Mouse (Mus musculus) limb, embryonic 13.5 days (tissue): ENCODE results near the gene Hc. TPM values are rescaled to one million over a fixed set of nuclear protein-coding genes. Genes with fewer than 3 reads are reported as not detected.

Source experiments
- ATAC-seq: fragments of 200-750 bp; cut with Nextera tagmentation; 2 replicates; pipeline ENCODE4 v1.8.0; 2017; ENCODE audit warnings: low read depth, moderate number of reproducible peaks, moderate TSS enrichment; ENCODE audit not compliant: low FRiP score
- H3K27ac ChIP-seq: fragments of 300-500 bp; sonication (generic); 2 replicates; pipeline ENCODE4 v1.5.1; 2015; ENCODE audit warnings: inconsistent platforms, mild to moderate bottlenecking, moderate library complexity
- H3K27me3 ChIP-seq: fragments of 300-500 bp; sonication (generic); 2 replicates; pipeline ENCODE4 v1.6.1; 2015; ENCODE audit warnings: mild to moderate bottlenecking, inconsistent platforms
- H3K36me3 ChIP-seq: fragments of 300-500 bp; sonication (generic); 2 replicates; pipeline ENCODE4 v1.6.1; 2015; ENCODE audit warnings: inconsistent platforms, mild to moderate bottlenecking, moderate library complexity
- H3K4me1 ChIP-seq: fragments of 300-500 bp; sonication (generic); 2 replicates; pipeline ENCODE4 v1.6.1; 2015; ENCODE audit warnings: inconsistent platforms
- H3K4me2 ChIP-seq: fragments of 300-500 bp; sonication (generic); replicated peaks from 2 replicates; pipeline ENCODE4 v1.6.1; 2015; ENCODE audit warnings: inconsistent platforms, mild to moderate bottlenecking, moderate library complexity
- H3K4me3 ChIP-seq: fragments of 300-500 bp; sonication (generic); 2 replicates; pipeline ENCODE4 v1.5.1; 2015; ENCODE audit warnings: moderate library complexity, mild to moderate bottlenecking, inconsistent platforms
- H3K9ac ChIP-seq: fragments of 300-500 bp; sonication (generic); 2 replicates; pipeline ENCODE4 v1.6.1; 2015; ENCODE audit warnings: mild to moderate bottlenecking, inconsistent platforms
- H3K9me3 ChIP-seq: fragments of 300-500 bp; sonication (generic); 2 replicates; pipeline ENCODE4 v1.6.1; 2016; ENCODE audit warnings: inconsistent platforms
- WGBS: fragments of 180-500 bp; shearing (Covaris S2); methylation state at CpG from one replicate; pipeline ENCODE4 v1.1.7; 2015; 5-methylcytosine and 5-hydroxymethylcytosine counted together
- polyA plus RNA-seq: library from polyadenylated mRNA; unstranded; fragments of >200 nt; fragmentation: Nextera tagmentation; extraction: Ambion mirVana; gene quantifications from 2 replicates; pipeline ENCODE4 v1.2.1, GENCODE M21; 2015

The Hc gene
- polyA plus RNA-seq, 1 experiment from 2014 or later, result 0.10 TPM

GRCm38 (mm10) chr2:34944761-34945160 is 116.5 kb downstream of the Hc start:
- Histone ChIP-seq H3K9ac (no peak overlapping the region), H3K4me2 (0 out of 2 replicates have a peak overlapping the region, but pooled peaks have one; percentile 21), H3K27me3 (peaks cover 41% of the 10 kb centered on the region), H3K36me3 (no peaks in the 10 kb centered on the region), H3K4me3 (no peak overlapping the region), H3K9me3 (no peaks in the 10 kb centered on the region), H3K4me1 (peaks cover 20% of the 10 kb centered on the region), H3K27ac (no peak overlapping the region)
- ATAC-seq, result no peak
- WGBS, result 27% methylated on average over 8 of the region's 8 CpGs

GRCm38 (mm10) chr2:34943556-34944120 is 117.6 kb downstream of the Hc start:
- no peak overlapping the region for H3K4me3 ChIP-seq
- H3K27me3 ChIP-seq, result peaks cover 41% of the 10 kb centered on the region
- 82% methylated on average over 13 of the region's 13 CpGs for WGBS
- H3K4me1 ChIP-seq, result peaks cover 29% of the 10 kb centered on the region
- H3K36me3 ChIP-seq, result no peaks in the 10 kb centered on the region
- no peak overlapping the region for H3K27ac ChIP-seq
- H3K9me3 ChIP-seq, result no peaks in the 10 kb centered on the region
- no peak for ATAC-seq
- no peak overlapping the region for H3K4me2 ChIP-seq
- no peak overlapping the region for H3K9ac ChIP-seq

- Histone ChIP-seq H3K27me3 (peaks cover 46% of the 10 kb centered on the region), H3K4me1 (peaks cover 44% of the 10 kb centered on the region), H3K27ac (no peak overlapping the region), H3K36me3 (no peaks in the 10 kb centered on the region), H3K9ac (no peak overlapping the region), H3K4me2 (no peak overlapping the region), H3K4me3 (no peak overlapping the region), H3K9me3 (no peaks in the 10 kb centered on the region)
- peak; percentile 52; the same call in 1 of the 2 replicates for ATAC-seq
- 43% methylated on average over 11 of the region's 11 CpGs for WGBS
Observed at GRCm38 (mm10) chr2:34941061-34941675, 120.1 kb downstream of the Hc start.

- no peaks in the 10 kb centered on the region for H3K36me3 ChIP-seq
- peaks cover 44% of the 10 kb centered on the region for H3K4me1 ChIP-seq
- H3K27me3 ChIP-seq, result peaks cover 43% of the 10 kb centered on the region
- 74% methylated on average over 5 of the region's 5 CpGs for WGBS
- no peak overlapping the region for H3K9ac ChIP-seq
- H3K4me3 ChIP-seq, result no peak overlapping the region
- no peak overlapping the region for H3K27ac ChIP-seq
- ATAC-seq, result no peak
- H3K4me2 ChIP-seq, result no peak overlapping the region
- no peaks in the 10 kb centered on the region for H3K9me3 ChIP-seq
Observed at GRCm38 (mm10) chr2:34940246-34940645, 121.0 kb downstream of the Hc start.

- Histone ChIP-seq H3K4me1 (peaks cover 42% of the 10 kb centered on the region), H3K9me3 (no peaks in the 10 kb centered on the region), H3K27ac (0 out of 2 replicates have a peak overlapping the region, but pooled peaks have one; percentile 39), H3K27me3 (peaks cover 38% of the 10 kb centered on the region), H3K9ac (no peak overlapping the region), H3K36me3 (no peaks in the 10 kb centered on the region), H3K4me2 (peak overlapping the region; percentile 25), H3K4me3 (no peak overlapping the region)
- ATAC-seq, result peak; percentile 78; the same call in 1 of the 2 replicates
- 55% methylated on average over 8 of the region's 8 CpGs for WGBS
Observed at GRCm38 (mm10) chr2:34938269-34939208, 122.7 kb downstream of the Hc start.

GRCm38 (mm10) chr2:34937460-34937859 is 123.8 kb downstream of the Hc start:
- H3K9ac ChIP-seq, result no peak overlapping the region
- 13% methylated on average over 5 of the region's 5 CpGs for WGBS
- no peak overlapping the region for H3K27ac ChIP-seq
- no peak overlapping the region for H3K4me2 ChIP-seq
- no peaks in the 10 kb centered on the region for H3K36me3 ChIP-seq
- ATAC-seq, result no peak
- peaks cover 28% of the 10 kb centered on the region for H3K27me3 ChIP-seq
- no peaks in the 10 kb centered on the region for H3K9me3 ChIP-seq
- H3K4me1 ChIP-seq, result peaks cover 42% of the 10 kb centered on the region
- H3K4me3 ChIP-seq, result no peak overlapping the region

Other genes starting within 250 kb of the Hc start
- 93.1 and 93.4 TPM in 2 replicates for gene Fbxw2, start 235.1 kb downstream of the Hc start, polyA plus RNA-seq
- 0.09 TPM in 1 of 2 replicates, not detected in the other for gene Gm34653, start 228.4 kb downstream of the Hc start, polyA plus RNA-seq
- gene Cutal, start 187.0 kb downstream of the Hc start, polyA plus RNA-seq, result 0.09 and 0.26 TPM in 2 replicates
- gene Psmd5, start 186.5 kb downstream of the Hc start, polyA plus RNA-seq, result 101 and 102 TPM in 2 replicates
- gene Phf19, start 147.4 kb downstream of the Hc start, polyA plus RNA-seq, result 1.6 and 2.6 TPM in 2 replicates
- 3.3 TPM in 2 replicates for gene Traf1, start 99.7 kb downstream of the Hc start, polyA plus RNA-seq
- gene AI182371, start 40.1 kb upstream of the Hc start, polyA plus RNA-seq, result 0.28 and 0.60 TPM in 2 replicates
- 27.2 and 27.3 TPM in 2 replicates for gene Cntrl, start 48.1 kb upstream of the Hc start, polyA plus RNA-seq
- 353 and 356 TPM in 2 replicates for gene Rab14, start 139.7 kb upstream of the Hc start, polyA plus RNA-seq
- gene Gsn, start 194.9 kb upstream of the Hc start, polyA plus RNA-seq, result 113 and 118 TPM in 2 replicates